Mouse (Mus musculus) hindbrain, embryonic 10.5 days (tissue): ENCODE measurements around the gene Prkag2. TPM values are rescaled to one million over a fixed set of nuclear protein-coding genes. Genes with fewer than 3 reads are reported as not detected.
A peak's percentile ranks its signal among the peaks of the same experiment; 100 is the strongest.

Experiments
- DNase-seq: peaks from one replicate; pipeline ENCODE4 v3.0.0-alpha.2; 2017; ENCODE audit warnings: low spot score
- H3K27ac ChIP-seq: fragments of 300-500 bp; sonication (generic); 2 replicates; pipeline ENCODE4 v1.5.1; 2016; ENCODE audit warnings: mild to moderate bottlenecking, moderate library complexity
- H3K27me3 ChIP-seq: fragments of 300-500 bp; sonication (generic); 2 replicates; pipeline ENCODE4 v1.6.1; 2016; ENCODE audit warnings: mild to moderate bottlenecking; ENCODE audit not compliant: poor library complexity, insufficient read depth, severe bottlenecking
- H3K36me3 ChIP-seq: fragments of 300-500 bp; sonication (generic); 2 replicates; pipeline ENCODE4 v1.6.1; 2016; ENCODE audit warnings: mild to moderate bottlenecking, moderate library complexity
- H3K4me1 ChIP-seq: fragments of 300-500 bp; sonication (generic); replicated peaks from 2 replicates; pipeline ENCODE4 v1.6.1; 2016; ENCODE audit warnings: mild to moderate bottlenecking
- H3K4me3 ChIP-seq: fragments of 300-500 bp; sonication (generic); 2 replicates; pipeline ENCODE4 v1.5.1; 2016; ENCODE audit warnings: mild to moderate bottlenecking, moderate library complexity
- H3K9me3 ChIP-seq: fragments of 300-500 bp; sonication (generic); 2 replicates; pipeline ENCODE4 v1.6.1; 2016; ENCODE audit warnings: mild to moderate bottlenecking, moderate library complexity
- WGBS: fragments of 180-500 bp; shearing (Covaris S2); methylation state at CpG from one replicate; pipeline ENCODE4 v1.1.7; 2016; 5-methylcytosine and 5-hydroxymethylcytosine counted together
- polyA plus RNA-seq: library from polyadenylated mRNA; unstranded; fragments of >200 nt; fragmentation: Nextera tagmentation; extraction: Ambion mirVana; gene quantifications from 2 replicates; pipeline ENCODE4 v1.2.1, GENCODE M21; 2016

The Prkag2 gene
- polyA plus RNA-seq, 1 experiment from 2014 or later, result 46.3 TPM

DNA sequence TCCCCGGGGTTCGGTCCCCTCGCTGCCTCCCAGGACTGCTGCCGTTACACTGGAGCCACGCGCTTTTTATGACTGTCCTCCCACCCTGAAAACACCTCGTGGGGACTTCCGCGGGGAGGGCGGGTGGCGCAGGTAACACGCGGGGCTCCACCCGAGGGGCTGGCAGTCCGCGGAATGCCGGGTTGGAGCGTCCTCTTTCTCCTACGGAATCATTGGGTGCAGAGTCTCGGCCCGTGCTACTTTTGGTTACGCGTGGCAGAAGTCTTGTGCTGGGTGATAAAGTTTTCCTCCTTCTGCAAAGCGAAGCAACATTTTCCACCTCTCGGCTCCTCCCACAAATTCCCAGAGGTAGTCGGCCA is 306 bp downstream of the Prkag2 start:
- no peaks in the 10 kb centered on the region for H3K36me3 ChIP-seq
- peak overlapping the region; percentile 59; the same call in 1 of the 2 replicates for H3K27ac ChIP-seq
- under 1% methylated on average over 26 of the region's 26 CpGs for WGBS
- H3K4me3 ChIP-seq, result peak overlapping the region; percentile 61
- DNase-seq, result no peak
- peaks cover 22% of the 10 kb centered on the region for H3K4me1 ChIP-seq
- H3K9me3 ChIP-seq, result no peaks in the 10 kb centered on the region
- H3K27me3 ChIP-seq, result peaks cover 73% of the 10 kb centered on the region

DNA sequence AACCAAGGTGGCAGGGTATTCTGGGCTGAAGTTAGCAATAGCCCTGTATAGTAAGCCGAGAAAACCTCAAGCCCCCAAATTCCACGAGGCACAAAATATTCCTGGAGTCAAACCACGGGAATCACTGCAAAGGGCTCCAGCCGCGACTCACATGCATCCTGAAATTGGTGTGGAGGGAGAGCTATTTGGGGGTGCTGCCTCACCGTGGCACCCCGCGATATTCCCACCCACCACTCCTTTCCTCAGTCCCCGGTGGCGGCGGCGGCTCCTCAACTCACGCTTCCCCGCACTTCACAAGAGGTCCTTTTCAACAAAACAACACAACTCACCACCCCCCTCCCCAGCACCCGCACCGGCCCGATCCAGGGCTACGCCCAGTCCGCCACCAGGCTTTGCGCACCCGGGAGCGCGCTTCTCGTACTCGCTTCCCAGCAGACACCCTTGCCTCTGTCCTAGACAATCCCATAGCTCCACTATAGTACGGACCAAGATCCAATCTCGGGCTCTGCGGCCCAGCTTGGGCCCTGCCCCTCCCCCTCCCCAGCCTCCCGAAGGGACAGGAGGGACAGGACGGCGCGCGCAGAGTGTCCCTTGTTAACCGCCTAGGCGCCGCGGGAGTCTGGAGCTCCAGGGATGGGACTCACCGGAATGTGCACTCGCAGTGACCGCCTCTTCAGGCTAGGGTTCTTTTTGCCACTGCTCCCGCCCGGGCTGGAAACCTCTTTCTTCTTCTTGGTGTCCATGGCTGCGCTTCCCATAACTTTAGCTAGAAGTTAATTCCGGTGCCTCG is 880 bp downstream of the Prkag2 start:
- under 1% methylated on average over 45 of the region's 45 CpGs for WGBS
- Histone ChIP-seq H3K27ac (peak overlapping the region; percentile 59), H3K27me3 (peaks cover 71% of the 10 kb centered on the region), H3K9me3 (no peaks in the 10 kb centered on the region), H3K4me3 (peak overlapping the region; percentile 61), H3K4me1 (peaks cover 22% of the 10 kb centered on the region), H3K36me3 (no peaks in the 10 kb centered on the region)
- peak; percentile 56 for DNase-seq

DNA sequence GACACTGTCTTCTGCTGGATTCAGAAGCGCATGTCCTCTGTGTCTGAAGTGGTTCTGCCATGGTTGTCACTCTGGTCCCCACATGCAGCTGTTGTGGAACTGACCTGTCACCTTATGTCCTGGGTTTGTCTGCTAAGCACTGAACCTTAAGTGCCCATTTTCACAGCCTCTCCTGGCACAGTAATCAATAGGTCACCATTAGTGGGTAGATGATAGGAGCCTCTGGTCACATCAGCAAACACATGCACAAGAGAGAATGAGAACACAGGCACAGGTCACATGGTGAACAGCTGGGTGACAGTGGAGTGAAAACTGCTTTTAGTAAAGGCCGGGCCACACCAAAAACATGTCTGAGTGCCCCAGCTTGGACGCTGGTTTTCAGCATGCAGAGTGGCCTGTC is 2.6 kb downstream of the Prkag2 start:
- peaks cover 66% of the 10 kb centered on the region for H3K27me3 ChIP-seq
- WGBS, result 77% methylated on average over 3 of the region's 3 CpGs

DNA sequence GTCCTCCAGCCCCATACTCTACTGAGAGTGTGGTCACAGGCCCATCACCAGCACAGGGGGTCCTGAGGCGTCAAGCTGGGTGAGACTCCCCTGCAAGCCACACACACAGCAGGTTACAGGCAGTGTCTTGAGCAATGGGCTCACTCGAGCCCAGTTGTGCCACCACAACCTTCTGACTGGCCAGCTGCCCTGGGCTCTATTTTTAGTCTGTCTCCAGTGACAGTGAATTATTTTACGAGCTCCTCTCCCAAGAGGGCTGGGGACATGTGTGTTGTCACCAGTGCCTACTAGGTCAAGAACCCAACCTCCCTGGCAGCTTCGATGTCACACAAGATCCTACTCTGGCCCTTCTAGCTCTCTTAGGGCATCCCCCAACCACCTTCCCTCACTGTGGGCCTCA is 4.0 kb downstream of the Prkag2 start:
- WGBS, result 71% methylated on average over 4 of the region's 4 CpGs
- Histone ChIP-seq H3K9me3 (no peaks in the 10 kb centered on the region), H3K27me3 (peaks cover 51% of the 10 kb centered on the region), H3K4me3 (no peak overlapping the region), H3K36me3 (no peaks in the 10 kb centered on the region), H3K4me1 (peaks cover 21% of the 10 kb centered on the region), H3K27ac (no peak overlapping the region)
- no peak for DNase-seq

More for the DNA sequence above, 2.6 kb downstream of the Prkag2 start:
- H3K4me1 ChIP-seq, result peaks cover 22% of the 10 kb centered on the region
- H3K4me3 ChIP-seq, result no peak overlapping the region
- H3K27ac ChIP-seq, result no peak overlapping the region
- H3K36me3 ChIP-seq, result no peaks in the 10 kb centered on the region
- no peaks in the 10 kb centered on the region for H3K9me3 ChIP-seq
- no peak for DNase-seq

DNA sequence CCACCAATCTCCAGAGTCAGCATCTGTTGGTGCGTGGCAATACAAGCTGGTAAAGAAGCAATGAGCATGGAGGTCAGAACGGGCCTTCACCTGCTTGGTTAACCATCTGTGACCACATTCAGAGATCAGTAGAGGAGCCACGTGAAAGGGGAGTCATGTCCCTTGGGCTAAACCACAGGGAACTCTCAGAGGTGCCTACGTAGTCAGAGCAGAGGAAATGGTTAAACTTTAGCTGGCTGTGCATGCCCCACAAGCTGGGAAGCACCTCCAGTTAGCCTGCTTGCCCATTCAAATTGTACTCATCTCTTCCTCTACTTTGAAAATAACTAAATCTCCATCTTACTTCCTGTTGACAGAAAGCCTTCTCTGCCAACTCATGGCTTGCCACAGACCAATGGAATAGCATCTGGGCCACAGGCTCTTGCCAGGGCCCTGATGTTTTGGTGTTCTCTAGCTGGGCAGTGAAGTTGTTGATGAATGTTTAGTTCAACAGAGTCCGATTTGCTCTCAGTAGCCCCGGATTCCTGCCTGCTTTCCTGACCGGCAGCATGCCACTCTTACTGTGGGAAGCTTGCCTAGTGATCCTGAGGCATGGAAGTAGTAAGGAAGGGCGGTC is 7.7 kb downstream of the Prkag2 start:
- no peaks in the 10 kb centered on the region for H3K4me1 ChIP-seq
- 73% methylated on average over 8 of the region's 8 CpGs for WGBS
- no peak overlapping the region for H3K4me3 ChIP-seq
- H3K9me3 ChIP-seq, result no peaks in the 10 kb centered on the region
- no peak for DNase-seq
- no peak overlapping the region for H3K27ac ChIP-seq
- H3K27me3 ChIP-seq, result peaks cover 14% of the 10 kb centered on the region
- H3K36me3 ChIP-seq, result no peaks in the 10 kb centered on the region

DNA sequence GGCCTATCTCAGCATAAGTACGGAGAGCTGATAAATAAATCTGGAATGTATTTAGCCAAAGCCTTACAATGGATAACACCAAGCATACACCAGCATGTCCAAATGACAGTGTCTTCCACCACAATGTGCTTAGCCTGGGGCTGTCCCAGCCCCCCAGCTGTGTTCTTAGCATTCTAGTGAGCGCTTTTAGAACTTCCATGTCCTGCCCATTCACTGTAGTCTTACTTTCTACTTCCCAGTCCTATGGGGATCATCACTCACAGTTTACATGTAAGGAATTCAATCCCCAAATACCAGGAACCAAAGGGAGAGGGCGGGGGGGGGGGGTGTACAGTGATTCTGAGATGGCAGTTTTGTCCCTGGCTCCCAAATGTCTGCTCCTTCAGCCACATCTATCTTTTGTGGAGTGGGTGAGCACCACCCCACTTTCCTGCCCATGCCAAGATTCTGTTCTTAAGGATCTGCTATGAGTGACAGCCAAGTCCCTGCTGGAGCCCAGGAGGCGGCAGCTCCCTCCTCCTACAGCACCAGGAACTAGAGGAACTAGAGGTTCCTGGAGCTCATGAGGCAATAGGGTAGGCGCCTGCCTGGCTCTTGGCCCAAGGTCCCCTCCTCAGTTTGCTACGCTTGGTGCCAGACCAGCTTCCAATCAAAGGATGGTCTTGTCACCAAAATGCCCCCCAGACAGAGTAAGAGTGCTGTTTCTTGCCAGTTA is 11.0 kb downstream of the Prkag2 start:
- no peak overlapping the region for H3K27ac ChIP-seq
- H3K4me1 ChIP-seq, result no peaks in the 10 kb centered on the region
- no peak for DNase-seq
- 86% methylated on average over 6 of the region's 6 CpGs for WGBS
- H3K4me3 ChIP-seq, result no peak overlapping the region
- H3K36me3 ChIP-seq, result no peaks in the 10 kb centered on the region
- H3K9me3 ChIP-seq, result no peaks in the 10 kb centered on the region
- no peaks in the 10 kb centered on the region for H3K27me3 ChIP-seq

DNA sequence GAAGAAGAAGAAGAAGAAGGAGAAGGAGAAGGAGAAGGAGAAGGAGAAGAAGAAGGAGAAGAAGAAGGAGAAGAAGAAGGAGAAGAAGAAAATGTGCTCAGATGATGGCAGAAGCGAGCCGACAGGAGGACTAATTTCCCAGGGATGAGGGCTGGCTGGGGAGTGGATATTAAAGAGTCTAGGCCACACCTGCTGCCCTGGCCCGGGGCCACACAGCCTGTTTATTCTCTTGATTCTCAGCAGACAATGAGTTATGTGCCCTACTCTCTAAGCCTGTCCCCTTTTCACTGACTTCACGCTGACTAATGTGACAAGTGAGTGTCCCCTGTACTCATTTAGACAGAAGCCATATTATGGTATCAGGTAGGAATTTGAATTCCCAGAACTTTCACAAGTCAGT is 11.8 kb downstream of the Prkag2 start:
- WGBS, result 78% methylated on average over 4 of the region's 4 CpGs
- no peaks in the 10 kb centered on the region for H3K4me1 ChIP-seq
- H3K9me3 ChIP-seq, result no peaks in the 10 kb centered on the region
- H3K36me3 ChIP-seq, result no peaks in the 10 kb centered on the region
- DNase-seq, result no peak
- no peak overlapping the region for H3K27ac ChIP-seq
- H3K4me3 ChIP-seq, result no peak overlapping the region
- no peaks in the 10 kb centered on the region for H3K27me3 ChIP-seq

DNA sequence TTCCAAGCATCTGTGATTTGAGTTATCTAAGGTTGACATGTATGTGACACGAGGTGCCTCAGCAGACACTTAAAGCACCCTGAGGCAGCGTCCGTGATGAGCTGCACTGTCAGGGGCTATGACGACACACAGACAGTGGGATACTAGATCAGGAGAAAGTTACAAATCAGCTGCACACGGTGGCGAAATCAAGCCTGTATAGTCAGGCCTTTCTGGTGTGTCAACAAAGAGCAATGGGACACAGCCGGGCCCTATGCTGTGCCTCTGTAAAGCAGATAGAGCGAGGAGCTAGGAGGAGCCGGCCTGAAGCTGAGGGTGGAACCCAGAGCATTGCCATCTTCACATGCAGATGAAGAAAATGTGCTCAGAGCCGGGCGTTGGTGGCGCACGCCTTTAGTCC is 12.3 kb downstream of the Prkag2 start:
- DNase-seq, result no peak
- no peaks in the 10 kb centered on the region for H3K27me3 ChIP-seq
- no peaks in the 10 kb centered on the region for H3K9me3 ChIP-seq
- 84% methylated on average over 13 of the region's 13 CpGs for WGBS
- H3K27ac ChIP-seq, result no peak overlapping the region
- no peaks in the 10 kb centered on the region for H3K36me3 ChIP-seq
- H3K4me1 ChIP-seq, result no peaks in the 10 kb centered on the region
- no peak overlapping the region for H3K4me3 ChIP-seq

DNA sequence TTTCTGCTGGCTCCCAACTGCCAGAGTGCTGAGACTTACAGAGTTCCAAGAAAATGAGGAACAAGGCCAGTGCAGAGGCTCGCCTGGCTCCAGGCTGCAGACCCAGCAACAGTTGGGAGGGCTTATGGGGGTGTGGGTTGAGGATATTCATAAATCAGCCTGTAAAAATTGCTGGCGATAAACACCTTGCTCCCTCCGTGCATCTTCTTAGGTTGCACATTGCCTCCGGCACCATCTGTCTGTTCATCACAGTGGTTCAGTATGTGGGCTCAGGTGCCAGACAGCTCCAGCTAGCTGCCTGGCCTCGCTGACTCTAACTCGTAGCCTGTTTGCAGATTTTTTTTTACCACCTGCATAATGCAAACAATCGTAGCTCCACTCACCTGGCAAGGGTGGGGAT is 13.4 kb downstream of the Prkag2 start:
- no peaks in the 10 kb centered on the region for H3K4me1 ChIP-seq
- no peaks in the 10 kb centered on the region for H3K36me3 ChIP-seq
- H3K4me3 ChIP-seq, result no peak overlapping the region
- no peak overlapping the region for H3K27ac ChIP-seq
- 87% methylated on average over 7 of the region's 7 CpGs for WGBS
- no peaks in the 10 kb centered on the region for H3K27me3 ChIP-seq
- DNase-seq, result no peak
- no peaks in the 10 kb centered on the region for H3K9me3 ChIP-seq

DNA sequence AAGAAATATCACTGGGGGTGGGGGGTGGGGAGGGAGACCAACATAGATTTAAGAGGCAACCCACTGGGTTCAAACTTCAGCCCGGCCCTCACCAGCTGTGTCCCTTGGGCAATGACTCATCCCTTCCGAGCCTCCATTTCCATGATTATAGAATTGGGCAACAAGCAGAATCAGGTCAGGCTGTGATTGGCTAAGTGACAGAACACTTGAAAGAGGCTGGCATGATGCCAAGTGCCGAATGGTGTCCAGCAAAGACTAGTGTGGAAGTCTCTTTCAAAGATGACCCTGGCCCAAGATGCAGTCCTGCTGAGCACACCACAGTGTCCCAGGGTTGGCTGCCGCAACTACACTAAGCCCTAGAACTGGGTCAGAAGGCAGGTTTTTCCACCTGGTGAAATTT is 14.2 kb downstream of the Prkag2 start:
- no peak for DNase-seq
- no peak overlapping the region for H3K27ac ChIP-seq
- H3K4me1 ChIP-seq, result 0 out of 2 replicates have a peak, but pooled peaks cover 4% of the 10 kb centered on the region
- no peaks in the 10 kb centered on the region for H3K9me3 ChIP-seq
- no peaks in the 10 kb centered on the region for H3K27me3 ChIP-seq
- H3K4me3 ChIP-seq, result no peak overlapping the region
- H3K36me3 ChIP-seq, result no peaks in the 10 kb centered on the region
- WGBS, result 83% methylated on average over 4 of the region's 4 CpGs

DNA sequence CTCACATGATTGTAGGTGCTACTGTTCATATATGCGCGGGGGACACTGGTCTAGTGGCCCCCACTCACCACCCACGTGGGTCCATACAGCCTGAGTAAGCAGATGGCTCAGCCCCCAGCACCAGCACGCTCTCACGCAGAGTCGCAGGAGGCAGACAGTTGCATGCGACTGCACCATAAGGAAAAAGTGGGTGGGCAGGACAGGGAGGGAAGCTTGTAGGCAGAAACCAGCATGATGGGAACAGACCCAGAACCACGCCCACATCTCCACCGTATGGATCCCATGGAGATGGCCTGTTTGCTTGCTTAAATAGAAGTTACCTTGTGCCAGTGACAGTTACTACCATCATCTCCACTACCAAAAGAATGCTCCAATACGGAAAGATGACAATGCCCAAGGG is 15.3 kb downstream of the Prkag2 start:
- Histone ChIP-seq H3K27ac (no peak overlapping the region), H3K36me3 (no peaks in the 10 kb centered on the region), H3K4me3 (no peak overlapping the region), H3K27me3 (no peaks in the 10 kb centered on the region), H3K9me3 (no peaks in the 10 kb centered on the region), H3K4me1 (0 out of 2 replicates have a peak, but pooled peaks cover 4% of the 10 kb centered on the region)
- no peak for DNase-seq
- WGBS, result 87% methylated on average over 10 of the region's 10 CpGs

DNA sequence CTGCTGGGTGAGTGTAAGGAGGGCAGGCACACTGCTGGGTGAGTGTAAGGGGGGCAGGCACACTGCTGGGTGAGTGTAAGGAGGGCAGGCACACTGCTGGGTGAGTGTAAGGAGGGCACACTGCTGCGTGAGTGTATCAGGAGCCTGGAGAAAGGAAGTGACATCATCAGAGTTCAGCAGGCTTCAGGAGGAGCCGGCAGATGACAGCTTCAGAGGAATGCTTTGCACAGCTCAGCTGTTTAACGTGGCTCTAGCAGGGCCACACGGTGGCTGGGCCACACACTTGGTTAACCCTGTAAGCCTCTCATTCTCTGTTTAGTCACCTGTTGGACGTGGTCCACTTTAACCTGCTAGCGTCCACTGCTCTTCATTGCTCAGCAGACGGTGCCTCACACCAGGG is 16.6 kb downstream of the Prkag2 start:
- Histone ChIP-seq H3K4me3 (no peak overlapping the region), H3K4me1 (0 out of 2 replicates have a peak, but pooled peaks cover 4% of the 10 kb centered on the region), H3K9me3 (no peaks in the 10 kb centered on the region), H3K27me3 (no peaks in the 10 kb centered on the region), H3K27ac (no peak overlapping the region), H3K36me3 (no peaks in the 10 kb centered on the region)
- DNase-seq, result no peak
- WGBS, result 58% methylated on average over 7 of the region's 7 CpGs

DNA sequence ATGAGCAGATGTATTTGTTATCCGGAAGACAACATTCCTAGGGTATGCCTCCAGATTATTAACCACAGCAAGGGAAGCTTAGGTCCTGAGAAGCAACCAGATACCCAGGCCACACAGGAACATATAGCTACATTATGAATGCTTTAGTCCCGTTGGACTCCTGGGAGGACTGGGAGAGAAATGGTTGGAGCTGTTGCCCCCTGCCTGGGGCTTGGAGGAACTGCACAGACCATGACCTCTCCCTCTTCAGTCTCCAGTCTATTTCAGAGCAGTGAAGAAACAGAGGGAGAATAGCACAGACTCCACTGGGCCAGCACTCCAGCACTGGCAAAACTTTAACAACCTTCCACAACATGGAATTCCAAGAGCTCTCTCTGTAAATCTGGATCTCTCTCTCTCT is 17.9 kb downstream of the Prkag2 start:
- no peaks in the 10 kb centered on the region for H3K27me3 ChIP-seq
- H3K4me3 ChIP-seq, result no peak overlapping the region
- H3K9me3 ChIP-seq, result no peaks in the 10 kb centered on the region
- peak; percentile 30 for DNase-seq
- no peak overlapping the region for H3K27ac ChIP-seq
- H3K4me1 ChIP-seq, result 0 out of 2 replicates have a peak, but pooled peaks cover 12% of the 10 kb centered on the region
- no peaks in the 10 kb centered on the region for H3K36me3 ChIP-seq
- 51% methylated on average over 2 of the region's 2 CpGs for WGBS
